Mouse (Mus musculus) ovary, adult 18-20 months (tissue): ENCODE measurements around the gene Etv2.
A peak's percentile ranks its signal among the peaks of the same experiment; 100 is the strongest.

ENCODE experiments used
- DNase-seq: peaks from one replicate; pipeline ENCODE4 v3.0.0; 2022; ENCODE audit warnings: low spot score, mixed read lengths

Gene Etv2

GRCm38 (mm10) chr7:30588676-30589434, 46.8 kb downstream of the Etv2 start, which contains the start of gene Kmt2b:
Gene Kmt2b (minus strand): TSS chr7:30588726.
- peak; percentile 99 for DNase-seq

GRCm38 (mm10) chr7:30587842-30588667, 47.6 kb downstream of the Etv2 start:
- no peak for DNase-seq

GRCm38 (mm10) chr7:30586455-30587020, 49.1 kb downstream of the Etv2 start:
- DNase-seq: no peak

GRCm38 (mm10) chr7:30585170-30585569, 50.5 kb downstream of the Etv2 start:
- DNase-seq: no peak

GRCm38 (mm10) chr7:30584339-30584738, 51.3 kb downstream of the Etv2 start:
- DNase-seq: no peak
